Mouse (Mus musculus) ES-Bruce4 (cell line): Measurements from ENCODE around the gene Gm21987.

Experiments
- CTCF ChIP-seq: IDR thresholded peaks from one replicate; pipeline ENCODE4 v1.8.1; 2011; ENCODE audit warnings: low read depth, low read length
- EP300 ChIP-seq: IDR thresholded peaks from 2 replicates; pipeline ENCODE4 v1.6.1; 2011; ENCODE audit warnings: low read depth, low read length; ENCODE audit not compliant: insufficient read depth
- POLR2A ChIP-seq: IDR thresholded peaks from one replicate; pipeline ENCODE4 v1.8.1; 2011; ENCODE audit warnings: low read length; ENCODE audit not compliant: insufficient read depth

- TF ChIP-seq CTCF (no peak), POLR2A (no peak), EP300 (no peak)
These were observed 7.5 kb downstream of the Gm21987 start for GRCm38 (mm10) chr16:38354185-38354913.
